Mouse (Mus musculus) G1E (cell line): ENCODE measurements around the gene Thsd4.

Source experiments
- CTCF ChIP-seq: IDR thresholded peaks from 2 replicates; pipeline ENCODE4 v1.5.1; 2012; ENCODE audit warnings: low read depth, low read length, inconsistent platforms, mixed read lengths
- GATA2 ChIP-seq: IDR thresholded peaks from 2 replicates; pipeline ENCODE4 v1.6.1; 2012; ENCODE audit warnings: low read depth, low read length, inconsistent platforms, borderline replicate concordance
- POLR2AphosphoS5 ChIP-seq: IDR thresholded peaks from 2 replicates; pipeline ENCODE4 v1.6.1; 2012; ENCODE audit warnings: low read depth, low read length, inconsistent platforms; ENCODE audit not compliant: insufficient replicate concordance
- TAL1 ChIP-seq: conservative IDR thresholded peaks from 2 replicates; pipeline ENCODE4 v1.6.1; 2012; ENCODE audit warnings: low read depth, low read length, inconsistent platforms, mixed read lengths

GRCm38 (mm10) chr9:60034883-60035282 is 487.0 kb downstream of the Thsd4 start:
- TF ChIP-seq CTCF (no peak), TAL1 (no peak), GATA2 (no peak), POLR2AphosphoS5 (no peak)
